Mouse (Mus musculus) thymus, postnatal 25 days (tissue): ENCODE data around the gene D8Ertd738e.

Experiments used
- DNase-seq: peaks from one replicate; pipeline ENCODE4 v3.0.0; 2022

Gene D8Ertd738e

GRCm38 (mm10) chr8:84235746-84236409, 13.6 kb downstream of the D8Ertd738e start:
- no peak for DNase-seq

DNA sequence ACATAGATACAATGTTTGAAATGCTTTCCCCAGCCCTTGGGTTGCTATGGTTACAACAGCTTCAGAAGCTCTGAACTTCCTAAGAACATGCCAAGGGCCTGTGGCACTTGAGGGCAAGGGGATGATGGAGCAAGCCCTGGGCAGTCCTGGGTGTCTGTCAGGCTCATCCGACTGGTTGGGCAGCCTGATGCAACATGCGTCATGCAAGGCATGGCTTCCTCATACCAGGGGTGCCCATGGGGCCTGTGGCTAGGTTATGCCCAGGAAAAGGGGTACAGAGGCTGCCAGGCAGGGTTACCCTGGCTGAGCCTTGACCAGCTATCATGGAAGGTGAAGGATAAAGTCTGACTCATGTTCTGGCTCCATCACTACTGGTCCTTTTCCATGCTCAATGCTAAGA, 16.5 kb downstream of the D8Ertd738e start:
- no peak for DNase-seq

DNA sequence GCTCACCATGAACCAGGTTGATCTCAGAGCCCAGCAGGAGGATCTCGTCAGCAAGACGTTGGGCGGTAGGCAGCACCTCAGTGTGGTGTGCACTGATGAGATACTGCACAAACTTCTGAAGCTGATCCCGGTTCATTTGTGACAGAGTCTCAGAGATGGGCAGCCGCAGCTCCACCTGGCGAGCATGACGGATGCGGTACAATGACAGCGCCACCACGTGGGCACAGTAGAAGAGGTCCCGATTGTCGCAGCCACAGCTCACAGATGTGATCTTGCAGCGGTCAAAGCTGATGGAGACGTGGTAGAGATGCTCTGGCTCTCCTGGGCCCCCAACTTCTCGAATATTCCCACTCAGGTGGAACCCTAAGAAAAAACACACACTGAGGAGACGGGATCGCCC, 18.8 kb downstream of the D8Ertd738e start:
- peak; percentile 26 for DNase-seq

- no peak for DNase-seq
These were observed 26.0 kb downstream of the D8Ertd738e start for GRCm38 (mm10) chr8:84223322-84224029.

DNA sequence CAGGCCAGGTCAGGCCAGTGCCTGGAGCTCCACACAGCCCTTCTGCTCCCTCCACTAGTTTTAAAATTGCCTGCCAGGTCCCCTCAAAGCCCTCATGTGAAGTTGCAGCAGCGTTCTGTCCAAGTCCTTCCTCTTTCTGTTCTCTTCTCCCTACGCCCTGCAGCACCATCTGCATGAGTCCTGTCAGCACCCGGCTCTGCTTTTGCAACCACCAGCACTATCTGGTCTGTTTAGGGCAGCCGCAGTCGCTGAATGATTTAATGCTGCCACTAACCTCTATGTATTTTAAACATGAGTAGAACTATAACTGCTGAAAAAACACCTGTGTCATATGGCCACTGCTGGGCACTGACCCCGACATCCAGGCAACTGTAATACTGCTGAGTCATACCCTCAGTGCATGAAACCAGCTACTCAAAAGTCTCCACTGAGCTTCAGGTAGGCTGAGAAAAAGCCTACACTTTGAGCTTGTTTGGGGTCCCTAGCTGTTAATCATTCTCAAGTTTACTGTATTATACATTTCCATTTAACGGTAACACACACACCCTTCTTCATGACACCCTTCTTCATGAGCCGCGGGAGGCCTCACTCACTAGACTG, 26.9 kb downstream of the D8Ertd738e start:
- DNase-seq, result no peak

GRCm38 (mm10) chr8:84220105-84220504, 29.4 kb downstream of the D8Ertd738e start:
- no peak for DNase-seq

DNA sequence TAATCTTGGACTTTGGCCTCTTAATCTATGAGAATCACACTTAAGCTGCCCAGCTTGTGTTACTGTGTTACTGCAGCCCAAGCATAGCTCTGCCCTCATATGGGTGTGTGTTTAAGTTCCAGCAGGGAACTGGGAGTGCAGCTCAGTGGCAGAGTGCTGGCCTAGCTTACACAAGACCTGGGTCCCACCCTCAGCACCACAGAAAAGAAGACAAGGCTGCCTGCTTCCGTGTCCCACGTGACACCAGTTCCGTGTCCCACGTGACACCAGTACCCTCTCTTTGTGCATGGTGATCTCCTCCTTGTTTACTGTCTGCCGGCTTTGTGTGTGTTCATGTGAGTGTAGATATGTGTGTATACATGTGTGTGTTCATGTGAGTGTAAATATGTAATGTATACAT, 31.4 kb downstream of the D8Ertd738e start:
- DNase-seq, result no peak

DNA sequence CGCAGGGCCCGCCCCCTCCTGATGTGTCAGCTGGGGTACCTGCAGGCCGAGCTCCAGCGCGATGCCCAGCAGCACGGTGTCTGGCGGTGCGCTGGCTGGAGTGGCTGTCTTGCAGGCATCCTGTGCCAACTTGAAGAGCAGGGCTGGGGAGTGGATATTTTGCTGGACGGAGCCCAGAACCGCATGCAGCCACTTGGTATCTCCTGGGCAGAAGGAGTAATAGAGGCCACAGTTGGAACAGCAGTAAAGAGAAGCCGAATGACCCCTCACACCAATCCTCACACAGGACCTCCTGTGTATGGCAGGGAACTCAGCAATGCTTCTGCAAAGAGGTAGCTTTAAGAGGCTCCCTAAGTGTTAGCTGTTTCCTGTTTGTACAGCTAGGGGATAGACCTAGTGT, 32.3 kb downstream of the D8Ertd738e start:
- no peak for DNase-seq

GRCm38 (mm10) chr8:84213277-84213676, 36.2 kb downstream of the D8Ertd738e start:
- DNase-seq, result no peak

- DNase-seq, result no peak
These were observed 37.5 kb downstream of the D8Ertd738e start for GRCm38 (mm10) chr8:84211881-84212563.

DNA sequence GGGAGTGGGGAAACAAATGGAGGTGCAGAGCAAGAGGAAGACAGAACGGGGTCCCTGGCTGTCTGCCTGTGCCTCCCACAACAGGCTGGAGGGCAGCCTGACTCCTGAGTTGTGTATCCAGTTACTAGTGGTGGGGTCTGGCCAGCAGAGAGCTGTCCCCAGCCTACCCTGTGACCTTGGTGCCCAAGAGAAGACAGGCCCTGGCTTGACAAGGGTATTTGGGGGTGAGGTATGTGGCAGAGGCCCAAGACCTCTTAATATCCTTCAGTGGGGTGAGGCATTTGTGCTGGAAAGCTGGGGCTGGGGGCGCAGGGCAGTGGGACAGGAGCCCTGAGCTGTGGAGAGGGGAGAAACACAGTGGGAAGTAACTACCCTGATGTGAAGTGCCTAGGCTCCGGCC, 38.3 kb downstream of the D8Ertd738e start:
- no peak for DNase-seq

- DNase-seq, result peak; percentile 89
These were observed 39.2 kb downstream of the D8Ertd738e start for GRCm38 (mm10) chr8:84210167-84210791.

DNA sequence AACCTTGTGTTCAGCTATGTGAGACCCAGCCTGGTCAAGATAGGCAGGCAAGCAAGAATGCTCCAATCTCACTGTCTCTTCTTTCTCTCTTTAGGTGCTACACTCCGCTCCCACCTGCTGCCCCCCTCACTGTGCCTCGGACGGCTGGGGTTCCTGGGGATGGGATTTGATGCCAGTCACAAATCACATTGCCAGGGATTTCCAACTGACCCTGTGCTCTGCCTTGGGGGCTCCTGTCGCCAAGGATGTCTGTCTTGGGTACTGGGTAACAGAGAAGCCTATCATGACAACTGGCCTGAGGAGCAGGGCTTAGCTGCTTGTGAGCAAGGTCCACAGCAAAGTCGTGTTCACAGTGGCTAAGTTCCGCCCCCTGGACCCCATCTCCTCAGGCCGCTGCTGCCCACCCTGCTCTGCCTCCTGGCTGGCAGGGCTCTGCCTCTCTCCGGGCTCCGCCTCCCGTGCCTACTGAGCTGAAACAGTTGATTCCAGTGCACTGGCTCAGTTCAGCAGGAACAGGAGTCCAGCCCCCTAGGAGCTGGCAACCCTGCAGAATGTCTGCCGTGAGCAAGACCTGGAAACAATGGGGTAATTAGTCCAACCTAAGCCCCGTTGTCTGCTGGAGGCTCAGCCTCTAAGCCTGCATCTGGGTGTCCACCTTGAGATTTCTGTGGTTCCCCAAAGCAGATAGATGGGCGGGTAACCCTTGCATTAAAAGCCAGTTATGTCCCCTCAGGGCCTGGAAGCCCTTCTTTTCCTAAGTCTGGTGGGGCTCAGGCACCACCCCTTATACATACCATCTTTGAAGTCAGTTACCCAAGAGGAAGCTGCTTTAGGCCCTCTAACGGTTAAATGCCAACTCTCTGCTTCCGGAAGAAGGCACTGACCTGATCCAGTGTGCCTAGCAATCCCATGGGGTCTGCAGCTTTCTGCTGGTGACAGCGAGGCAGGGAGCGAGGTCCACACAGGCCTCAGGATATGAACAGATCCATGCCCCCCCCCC, 40.8 kb downstream of the D8Ertd738e start:
- DNase-seq, result peak; percentile 65

DNA sequence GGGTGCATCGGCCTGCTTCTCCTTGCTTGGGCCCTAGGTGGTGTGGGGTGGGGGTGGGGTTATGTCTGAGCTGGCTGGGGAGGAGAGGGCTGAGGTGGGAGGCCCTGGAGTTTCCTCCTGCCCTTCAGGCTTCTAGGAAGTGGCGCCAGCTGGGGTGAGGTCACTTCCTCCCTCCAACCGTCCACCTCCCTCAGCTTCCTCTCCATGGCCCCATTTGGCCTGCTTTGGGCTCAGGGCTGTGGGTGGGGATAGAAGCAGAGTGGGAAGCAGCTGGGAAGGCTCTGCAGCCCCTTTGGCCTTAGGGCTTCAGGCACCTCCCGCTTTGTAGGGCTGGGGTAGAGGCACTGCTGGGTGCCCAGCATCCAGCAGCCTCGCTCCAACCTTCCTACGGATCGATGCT, 41.7 kb downstream of the D8Ertd738e start:
- DNase-seq, result peak; percentile 71

DNA sequence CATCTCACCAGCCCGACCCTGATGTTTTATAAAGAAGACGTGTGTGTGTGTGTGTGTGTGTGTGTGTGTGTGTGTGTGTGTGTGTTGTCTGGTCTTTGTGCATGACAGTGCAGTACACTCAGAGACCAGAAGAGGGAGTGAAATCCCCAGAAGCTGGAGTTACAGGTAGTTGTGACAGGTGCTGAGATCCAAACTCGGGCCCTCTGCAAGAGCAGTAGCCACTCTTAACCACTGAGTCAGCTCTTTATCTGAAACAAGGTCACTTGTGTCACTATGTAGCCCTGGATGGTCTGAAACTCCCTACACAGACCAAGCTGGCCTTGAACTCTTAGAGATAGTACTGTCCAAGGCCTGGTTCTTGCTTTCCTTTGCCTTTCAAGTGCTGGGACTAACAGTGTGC, 42.9 kb downstream of the D8Ertd738e start:
- no peak for DNase-seq

DNA sequence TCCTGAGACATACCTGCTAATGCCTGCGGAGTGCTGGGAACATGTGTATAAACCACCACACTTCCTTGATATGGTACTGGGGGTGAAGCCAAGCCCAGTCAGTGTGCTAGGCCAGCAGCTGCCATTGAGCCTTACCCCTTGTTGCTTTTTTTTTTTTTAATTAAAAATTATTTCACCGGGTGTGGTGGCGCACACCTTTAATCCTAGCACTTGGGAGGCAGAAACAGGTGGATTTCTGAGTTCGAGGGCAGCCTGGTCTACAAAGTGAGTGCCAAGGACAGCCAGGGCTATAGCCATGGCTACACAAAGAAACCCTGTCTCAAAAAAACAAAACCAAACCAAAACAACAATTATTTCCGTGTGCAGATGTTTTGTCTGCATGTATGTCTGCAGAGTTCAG, 44.4 kb downstream of the D8Ertd738e start:
- DNase-seq, result no peak

DNA sequence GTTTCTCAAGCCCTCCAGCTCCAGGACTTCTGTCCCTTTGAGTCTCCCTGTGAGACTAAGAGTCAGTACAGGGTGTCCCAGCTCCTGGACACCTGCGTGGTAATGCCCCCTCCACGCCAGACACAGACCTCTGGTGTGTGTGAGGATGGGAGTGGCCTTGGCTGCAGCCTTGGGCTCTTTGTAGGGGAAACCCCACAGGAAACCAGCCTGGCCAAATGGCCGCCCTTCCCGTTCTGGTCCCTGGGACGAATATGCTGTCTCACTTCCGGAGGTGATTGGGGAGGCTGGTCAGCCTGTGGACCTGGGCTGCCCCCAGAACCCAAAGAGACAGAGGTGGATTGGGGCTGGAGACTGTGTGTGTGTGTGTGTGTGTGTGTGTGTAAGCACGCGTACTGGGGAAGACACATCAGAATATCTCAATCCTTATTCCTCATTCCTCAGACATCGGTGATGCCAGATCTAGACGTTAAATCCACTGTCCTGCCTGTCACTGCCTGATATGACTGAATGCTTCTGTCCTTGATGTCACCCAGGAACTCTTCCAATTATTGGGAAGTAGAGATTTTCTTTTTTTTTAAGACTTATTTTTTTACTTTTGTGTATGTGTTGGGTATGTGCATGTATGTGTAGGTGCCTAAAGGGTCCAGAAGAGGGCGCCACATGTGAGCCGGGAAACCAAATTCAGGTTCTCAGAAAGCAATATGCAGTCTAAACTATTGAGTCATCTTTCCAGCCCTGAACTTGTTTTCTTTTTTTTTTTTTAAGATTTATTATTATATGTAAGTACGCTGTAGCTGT, 45.3 kb downstream of the D8Ertd738e start:
- DNase-seq, result peak; percentile 40

- peak; percentile 85 for DNase-seq
These were observed 46.3 kb downstream of the D8Ertd738e start for GRCm38 (mm10) chr8:84202938-84203917.

DNA sequence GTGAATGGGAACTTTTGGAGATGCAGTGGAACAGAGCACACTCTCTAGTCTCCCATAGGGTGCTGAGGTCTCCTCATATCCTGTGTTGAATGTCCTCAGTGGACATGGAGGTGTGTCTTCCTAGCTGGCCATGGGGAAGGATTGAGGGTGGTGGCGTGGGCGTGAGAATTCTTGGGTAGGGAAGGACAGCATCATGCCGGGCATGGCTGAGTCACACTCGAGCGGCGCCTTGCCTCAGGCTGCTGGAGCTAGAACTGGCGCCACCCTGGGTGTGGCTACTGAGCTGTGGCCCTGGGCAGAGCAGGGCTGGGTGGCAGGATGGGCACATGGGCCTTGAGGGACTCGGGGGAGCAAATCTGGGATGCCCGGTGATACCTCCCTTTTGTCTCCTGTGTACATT, 47.1 kb downstream of the D8Ertd738e start:
- no peak for DNase-seq
